Mouse (Mus musculus): ENCODE measurements around the gene Cdc25b.

- TF ChIP-seq CTCF (IDR thresholded peaks at IDR 0.05; ENCODE audit: low read depth) (no peak), EP300 (optimal IDR thresholded peaks at IDR 0.05) (no peak)
These were observed 18.9 kb downstream of the Cdc25b start for GRCm38 (mm10) chr2:131205521-131206182.

All from stomach, postnatal 0 days (tissue).